Mouse (Mus musculus) cerebellum, postnatal 4 days (tissue): ENCODE results near the gene Hoxb3.

ENCODE experiments used
- DNase-seq, 2 experiments: peaks; one replicate each; pipeline ENCODE4 v3.0.0; 2022; ENCODE audit warnings: low spot score in 2 of 2, mixed read lengths in 1 of 2

Gene Hoxb3

GRCm38 (mm10) chr11:96317608-96318367 is 5.3 kb upstream of the Hoxb3 start, which contains the start of gene Hoxb4:
Gene Hoxb4, plus strand, starts transcription at chr11:96318267.
- DNase-seq: no peak

GRCm38 (mm10) chr11:96318368-96319070 is 4.6 kb upstream of the Hoxb3 start:
- no peak for DNase-seq

- DNase-seq: no peak
These were observed 3.8 kb upstream of the Hoxb3 start for GRCm38 (mm10) chr11:96319071-96319902.

GRCm38 (mm10) chr11:96319910-96320309 is 3.2 kb upstream of the Hoxb3 start:
- no peak for DNase-seq

- DNase-seq: no peak
These were observed 2.4 kb upstream of the Hoxb3 start for GRCm38 (mm10) chr11:96320688-96321087.

- no peak for DNase-seq
These were observed 1.3 kb upstream of the Hoxb3 start for GRCm38 (mm10) chr11:96321846-96322245.

GRCm38 (mm10) chr11:96322738-96323137 is 388 bp upstream of the Hoxb3 start:
- no peak for DNase-seq

- DNase-seq: no peak
These were observed 999 bp downstream of the Hoxb3 start for GRCm38 (mm10) chr11:96324125-96324524.

- no peak for DNase-seq
These were observed 1.8 kb downstream of the Hoxb3 start for GRCm38 (mm10) chr11:96324965-96325364.

- DNase-seq: no peak
These were observed 2.7 kb downstream of the Hoxb3 start for GRCm38 (mm10) chr11:96325747-96326212.

- DNase-seq: no peak
These were observed 3.6 kb downstream of the Hoxb3 start for GRCm38 (mm10) chr11:96326705-96327104.

- no peak for DNase-seq
These were observed 4.0 kb downstream of the Hoxb3 start for GRCm38 (mm10) chr11:96327122-96327521.

- no peak for DNase-seq
These were observed 4.6 kb downstream of the Hoxb3 start for GRCm38 (mm10) chr11:96327750-96328149.

GRCm38 (mm10) chr11:96328605-96329004 is 5.5 kb downstream of the Hoxb3 start:
- DNase-seq: no peak

- no peak for DNase-seq
These were observed 9.0 kb downstream of the Hoxb3 start for GRCm38 (mm10) chr11:96332105-96332504.

GRCm38 (mm10) chr11:96332618-96333032 is 9.5 kb downstream of the Hoxb3 start:
- DNase-seq: no peak

- DNase-seq: no peak
These were observed 10.3 kb downstream of the Hoxb3 start for GRCm38 (mm10) chr11:96333241-96334001.

- no peak for DNase-seq
These were observed 10.9 kb downstream of the Hoxb3 start for GRCm38 (mm10) chr11:96334002-96334364.

- DNase-seq: no peak
These were observed 11.9 kb downstream of the Hoxb3 start for GRCm38 (mm10) chr11:96334998-96335397.

GRCm38 (mm10) chr11:96336597-96336996 is 13.5 kb downstream of the Hoxb3 start:
- DNase-seq: no peak

GRCm38 (mm10) chr11:96337026-96337425 is 13.9 kb downstream of the Hoxb3 start:
- no peak for DNase-seq
